Mouse (Mus musculus) spleen, adult 2 months (tissue): ENCODE measurements around the gene Mcpt8.

Source experiments
- CTCF ChIP-seq: fragments of 200-500 bp; IDR thresholded peaks from 2 replicates; pipeline ENCODE4 v1.5.1; 2011; ENCODE audit warnings: mild to moderate bottlenecking, inconsistent platforms; ENCODE audit not compliant: insufficient read depth, insufficient read length, insufficient replicate concordance; ENCODE audit errors: extremely low read depth
- POLR2A ChIP-seq: fragments of 200-500 bp; IDR thresholded peaks from 2 replicates; pipeline ENCODE4 v1.6.1; 2011; ENCODE audit warnings: low read depth, low read length, inconsistent platforms

- TF ChIP-seq POLR2A: no peak
- TF ChIP-seq CTCF: no peak
Measured at GRCm38 (mm10) chr14:56120525-56120924, 35.5 kb upstream of the Mcpt8 start, which contains the start of gene Gzme.
